Mouse (Mus musculus) ES-E14 (cell line): ENCODE measurements around the gene Clic6. TPM values are rescaled to one million over a fixed set of nuclear protein-coding genes. Genes with fewer than 3 reads are reported as not detected.

Experiments
- DNase-seq: peaks from one replicate; pipeline ENCODE4 v3.0.0-alpha.2; 2013; ENCODE audit warnings: low read depth, low spot score
- H3K27ac ChIP-seq: 2 replicates; pipeline ENCODE4 v1.5.1; 2012; ENCODE audit warnings: low read depth, mild to moderate bottlenecking, low read length, moderate library complexity, mixed read lengths; ENCODE audit not compliant: poor library complexity, insufficient read depth, severe bottlenecking
- H3K36me3 ChIP-seq: 2 replicates; pipeline ENCODE4 v1.6.1; 2012; ENCODE audit warnings: mild to moderate bottlenecking, low read length, moderate library complexity, mixed read lengths; ENCODE audit not compliant: control insufficient read depth, poor library complexity, insufficient read depth, severe bottlenecking
- H3K4me1 ChIP-seq, 2 experiments: fragments of 150-350 bp in 1 of 2; sonication (generic) in 1 of 2; 2 replicates each; pipeline ENCODE4 v1.6.1; 2012; ENCODE audit warnings: low read length in 2 of 2, mild to moderate bottlenecking in 1 of 2, mixed read lengths in 1 of 2; ENCODE audit not compliant: control insufficient read depth in 2 of 2, insufficient read depth in 2 of 2, poor library complexity in 1 of 2
- H3K4me3 ChIP-seq, 2 experiments: fragments of 150-350 bp in 1 of 2; sonication (generic) in 1 of 2; 2 replicates each; pipeline ENCODE4 v1.5.1; 2012; ENCODE audit warnings: low read length in 2 of 2, low read depth in 1 of 2, mild to moderate bottlenecking in 1 of 2, mixed read lengths in 1 of 2; ENCODE audit not compliant: insufficient read depth in 1 of 2, poor library complexity in 1 of 2, severe bottlenecking in 1 of 2
- H3K9ac ChIP-seq: 2 replicates; pipeline ENCODE4 v1.6.1; 2012; ENCODE audit warnings: low read depth, mild to moderate bottlenecking, low read length, mixed read lengths; ENCODE audit not compliant: poor library complexity, insufficient read depth, severe bottlenecking
- H3K9me3 ChIP-seq: fragments of 150-350 bp; sonication (generic); 2 replicates; pipeline ENCODE4 v1.6.1; 2012; ENCODE audit warnings: low read depth, mild to moderate bottlenecking, low read length; ENCODE audit not compliant: control insufficient read depth, insufficient read depth
- CHD2 ChIP-seq: IDR thresholded peaks from 2 replicates; pipeline ENCODE4 v1.6.1; 2014; ENCODE audit warnings: mild to moderate bottlenecking, low read depth, low read length, inconsistent platforms
- HCFC1 ChIP-seq: IDR thresholded peaks from 2 replicates; pipeline ENCODE4 v1.6.1; 2012; ENCODE audit warnings: low read length, inconsistent platforms, borderline replicate concordance; ENCODE audit not compliant: insufficient read depth
- MAFK ChIP-seq: IDR thresholded peaks from 2 replicates; pipeline ENCODE4 v1.6.1; 2014; ENCODE audit warnings: mild to moderate bottlenecking, low read depth, low read length, inconsistent platforms; ENCODE audit not compliant: insufficient read depth
- ZC3H11A ChIP-seq: IDR thresholded peaks from 2 replicates; pipeline ENCODE4 v1.6.1; 2012; ENCODE audit warnings: low read depth, mild to moderate bottlenecking, inconsistent platforms, low read length, borderline replicate concordance
- ZNF384 ChIP-seq: IDR thresholded peaks from 2 replicates; pipeline ENCODE4 v1.6.1; 2012; ENCODE audit warnings: low read depth, low read length, inconsistent platforms
- in situ Hi-C, 2 experiments: fragments of 600-800 bp; cut with MboI; formaldehyde crosslinking; loops; one replicate each; pipeline ENCODE4 v1.15.1; 2025; ENCODE audit warnings: low sequenced_read_pairs in 2 of 2, inconsistent platforms in 1 of 2; ENCODE audit not compliant: unreplicated experiment in 2 of 2
- total RNA-seq: library from RNA; depleted of rRNA; stranded (reverse); fragments of 300-350 nt; gene quantifications from 2 replicates; pipeline ENCODE4 v1.2.3, GENCODE M21; 2012

Clic6 gene
- total RNA-seq, 1 experiment, result 1.0 TPM

DNA sequence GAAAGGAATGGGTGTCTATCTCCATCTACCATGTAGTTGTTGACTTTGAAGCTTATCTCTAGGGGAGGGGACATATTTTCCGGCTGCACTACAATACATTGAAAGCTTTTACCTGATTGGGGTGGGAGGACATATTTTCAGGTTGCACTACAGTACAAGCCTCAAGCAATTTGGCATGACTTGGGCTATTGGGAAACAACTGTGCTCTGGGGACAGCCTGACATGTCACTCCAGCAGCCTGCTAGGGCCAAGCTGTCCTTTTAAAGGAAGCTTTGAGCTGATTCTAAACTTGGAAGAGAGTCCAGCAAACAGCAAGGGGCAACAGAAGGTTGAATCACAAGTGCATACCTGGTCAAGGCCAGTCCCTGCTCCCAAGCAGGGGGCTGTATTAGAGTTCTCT, 69.5 kb downstream of the Clic6 start:
- no peak overlapping the region for H3K9ac ChIP-seq
- no peaks in the 10 kb centered on the region for H3K36me3 ChIP-seq
- DNase-seq, result no peak
- TF ChIP-seq HCFC1 (no peak), ZNF384 (no peak), ZC3H11A (no peak), MAFK (no peak), CHD2 (no peak)
- no peaks in the 10 kb centered on the region for H3K9me3 ChIP-seq
- H3K27ac ChIP-seq, result no peak overlapping the region
- no peak overlapping the region for H3K4me3 ChIP-seq
- in situ Hi-C loops, result no loop called here
- H3K4me1 ChIP-seq, result no peaks in the 10 kb centered on the region

- Histone ChIP-seq H3K4me3 (no peak overlapping the region), H3K27ac (no peak overlapping the region), H3K9me3 (no peaks in the 10 kb centered on the region), H3K9ac (no peak overlapping the region), H3K36me3 (no peaks in the 10 kb centered on the region), H3K4me1 (no peaks in the 10 kb centered on the region)
- TF ChIP-seq MAFK (no peak), ZNF384 (no peak), ZC3H11A (no peak), CHD2 (no peak), HCFC1 (no peak)
- DNase-seq, result no peak
- in situ Hi-C loops, result no loop called here
Observed at GRCm38 (mm10) chr16:92565291-92565690, 79.8 kb downstream of the Clic6 start.

GRCm38 (mm10) chr16:92565708-92566107, 80.2 kb downstream of the Clic6 start:
- no peaks in the 10 kb centered on the region for H3K36me3 ChIP-seq
- in situ Hi-C loops, result no loop called here
- no peaks in the 10 kb centered on the region for H3K4me1 ChIP-seq
- H3K9ac ChIP-seq, result no peak overlapping the region
- DNase-seq, result peak; percentile 79
- no peak overlapping the region for H3K4me3 ChIP-seq
- 0 out of 2 replicates have a peak, but pooled peaks have one; percentile 77 for TF ChIP-seq ZC3H11A
- TF ChIP-seq CHD2, result no peak
- TF ChIP-seq HCFC1, result no peak
- no peaks in the 10 kb centered on the region for H3K9me3 ChIP-seq
- no peak overlapping the region for H3K27ac ChIP-seq

DNA sequence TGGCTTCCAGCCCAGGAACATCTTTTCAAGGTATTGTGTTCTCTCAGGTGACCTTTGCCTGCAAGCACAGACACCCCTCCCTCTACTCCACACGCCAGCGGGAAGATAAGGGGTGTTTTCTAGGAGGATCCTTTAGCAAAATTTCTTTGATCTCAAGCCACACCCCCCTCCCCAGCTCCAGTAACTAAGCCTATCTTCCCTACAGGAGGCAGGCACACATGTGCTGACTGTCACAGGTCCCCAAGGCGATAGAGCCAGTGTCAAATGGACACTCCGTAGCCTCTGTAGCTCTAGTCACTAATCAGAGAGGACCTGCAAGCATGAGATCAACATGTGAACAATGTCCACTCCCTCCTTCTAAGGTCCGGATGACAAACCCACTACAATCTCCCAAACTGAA, 80.6 kb downstream of the Clic6 start:
- H3K4me3 ChIP-seq, result no peak overlapping the region
- H3K9ac ChIP-seq, result no peak overlapping the region
- in situ Hi-C loops, result no loop called here
- H3K4me1 ChIP-seq, result no peaks in the 10 kb centered on the region
- no peaks in the 10 kb centered on the region for H3K9me3 ChIP-seq
- TF ChIP-seq ZNF384 (no peak), ZC3H11A (no peak), CHD2 (no peak), MAFK (no peak), HCFC1 (no peak)
- H3K27ac ChIP-seq, result no peak overlapping the region
- no peak for DNase-seq
- H3K36me3 ChIP-seq, result no peaks in the 10 kb centered on the region

DNA sequence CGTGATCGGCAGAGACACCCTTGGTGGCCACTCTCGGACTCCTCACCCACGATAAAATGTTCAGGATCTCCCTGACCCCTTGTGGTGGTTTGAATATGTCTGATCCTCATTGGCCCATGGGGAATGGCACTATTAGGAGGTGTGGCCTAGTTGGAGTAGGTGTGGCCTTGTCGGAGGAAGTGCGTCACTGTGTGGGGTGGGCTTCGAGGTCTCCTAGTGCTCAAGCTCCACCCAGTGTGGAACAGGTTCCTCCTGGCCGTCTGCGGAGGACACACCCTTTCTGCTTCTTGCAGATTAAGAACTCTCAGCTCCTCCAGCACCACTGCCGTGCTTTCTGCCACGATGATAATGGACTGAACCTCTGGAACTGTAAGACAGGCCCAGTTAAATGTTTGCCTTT, 85.7 kb downstream of the Clic6 start:
- in situ Hi-C loops, result no loop called here
- peak; percentile 66 for DNase-seq
- TF ChIP-seq CHD2, result no peak
- TF ChIP-seq HCFC1, result no peak
- TF ChIP-seq MAFK, result no peak
- no peak for TF ChIP-seq ZNF384
- TF ChIP-seq ZC3H11A, result no peak
- no peaks in the 10 kb centered on the region for H3K9me3 ChIP-seq
- peak overlapping the region in 1 of 2 experiments; percentile 56; a peak in 2 of 4 replicates for H3K4me3 ChIP-seq
- H3K9ac ChIP-seq, result no peak overlapping the region
- no peaks in the 10 kb centered on the region for H3K36me3 ChIP-seq
- no peak overlapping the region for H3K27ac ChIP-seq
- peaks cover 0 to 2% of the 10 kb centered on the region in 2 experiments; a peak in 1 of 4 replicates for H3K4me1 ChIP-seq
